Mouse (Mus musculus) midbrain, embryonic 11.5 days (tissue): ENCODE data around the gene Uqcc3. TPM values are rescaled to one million over a fixed set of nuclear protein-coding genes. Genes with fewer than 3 reads are reported as not detected.
"Not testable (repeated sequence)": the region's sequence is repeated elsewhere in the genome, so short reads cannot be mapped to it uniquely, and the experiment has no call there.

Source experiments
- ATAC-seq: fragments of 200-750 bp; cut with Nextera tagmentation; 2 replicates; pipeline ENCODE4 v1.8.0; 2017; ENCODE audit warnings: moderate TSS enrichment, moderate library complexity; ENCODE audit not compliant: low FRiP score
- DNase-seq: peaks from one replicate; pipeline ENCODE4 v3.0.0; 2015; ENCODE audit warnings: low spot score; ENCODE audit errors: missing footprints
- H3K27ac ChIP-seq: fragments of 300-500 bp; sonication (generic); 2 replicates; pipeline ENCODE4 v1.5.1; 2014; ENCODE audit warnings: low read depth, low read length
- H3K27me3 ChIP-seq: fragments of 300-500 bp; sonication (generic); 2 replicates; pipeline ENCODE4 v1.6.1; 2014; ENCODE audit warnings: mild to moderate bottlenecking, low read length, moderate library complexity, mixed read lengths; ENCODE audit not compliant: control insufficient read depth, insufficient read depth
- H3K36me3 ChIP-seq: fragments of 300-500 bp; sonication (generic); 2 replicates; pipeline ENCODE4 v1.6.1; 2014; ENCODE audit warnings: mild to moderate bottlenecking, low read length, moderate library complexity, mixed read lengths; ENCODE audit not compliant: control insufficient read depth, insufficient read depth
- H3K4me1 ChIP-seq: fragments of 300-500 bp; sonication (generic); 2 replicates; pipeline ENCODE4 v1.6.1; 2014; ENCODE audit warnings: low read length; ENCODE audit not compliant: control insufficient read depth, insufficient read depth
- H3K4me2 ChIP-seq: fragments of 300-500 bp; sonication (generic); 2 replicates; pipeline ENCODE4 v1.6.1; 2014; ENCODE audit warnings: mild to moderate bottlenecking, moderate library complexity
- H3K4me3 ChIP-seq: fragments of 300-500 bp; sonication (generic); 2 replicates; pipeline ENCODE4 v1.5.1; 2014; ENCODE audit warnings: low read depth, low read length
- H3K9ac ChIP-seq: fragments of 300-500 bp; sonication (generic); 2 replicates; pipeline ENCODE4 v1.6.1; 2014; ENCODE audit warnings: low read length
- H3K9me3 ChIP-seq: fragments of 300-500 bp; sonication (generic); 2 replicates; pipeline ENCODE4 v1.6.1; 2016; ENCODE audit warnings: low read length; ENCODE audit not compliant: control insufficient read depth
- WGBS: fragments of 180-500 bp; shearing (Covaris S2); extraction: QIAGEN DNeasy Blood & Tissue Kit; methylation state at CpG from one replicate; pipeline ENCODE4 v1.1.7; 2014; 5-methylcytosine and 5-hydroxymethylcytosine counted together
- polyA plus RNA-seq: library from polyadenylated mRNA; unstranded; fragments of >200 nt; fragmentation: Nextera tagmentation; extraction: Ambion mirVana; gene quantifications from 2 replicates; pipeline ENCODE4 v1.2.1, GENCODE M21; 2014

Gene Uqcc3
- polyA plus RNA-seq, 1 experiment from 2014 or later = 59.1 TPM

DNA sequence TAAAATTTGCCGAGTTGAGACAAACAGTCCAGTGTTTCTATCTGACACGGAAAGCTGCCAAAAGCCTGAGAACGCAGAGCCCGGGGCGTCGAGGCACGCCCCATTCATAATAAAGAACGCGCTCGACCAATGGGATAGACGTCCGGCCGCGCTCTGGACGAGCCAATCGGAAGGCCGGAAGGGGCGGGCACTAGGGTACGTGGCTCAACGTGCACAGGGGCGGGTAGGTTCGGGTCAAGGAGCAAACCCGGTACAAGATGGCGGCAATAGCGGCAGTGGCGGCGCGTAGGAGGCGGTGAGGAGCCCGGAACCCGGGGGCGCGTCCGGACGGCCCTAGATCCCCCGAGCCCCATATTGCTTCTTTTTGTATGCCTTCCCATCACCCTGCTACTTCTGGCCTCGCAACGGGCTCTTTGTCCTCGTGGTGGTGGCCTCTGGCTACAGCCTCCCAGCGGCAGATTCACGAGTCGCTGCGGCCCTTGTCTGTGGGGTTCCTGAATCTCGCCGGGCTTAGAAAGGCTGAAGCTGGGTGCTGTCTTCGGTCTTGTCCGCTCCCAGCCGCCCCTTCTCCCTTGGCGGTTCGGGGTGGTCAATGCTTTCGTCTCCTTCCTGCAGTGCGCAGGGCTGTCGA lies 17.3 kb upstream of the Uqcc3 start, which contains the start of gene Ganab:
Gene Ganab (plus strand): TSS at position 207 of the 631 bp plus-strand sequence.
- Histone ChIP-seq H3K9ac (peak within 1 kb of the TSS; percentile 97), H3K4me1 (peaks cover 18% of the 10 kb centered on the region), H3K4me2 (peak within 1 kb of the TSS; percentile 94), H3K9me3 (no peaks in the 10 kb centered on the region), H3K27me3 (no peaks in the 10 kb centered on the region), H3K4me3 (peak within 1 kb of the TSS; percentile 95), H3K36me3 (peaks cover 13% of the 10 kb centered on the region), H3K27ac (peak within 1 kb of the TSS; percentile 50)
- DNase-seq = peak; percentile 98
- WGBS = under 1% methylated on average over 53 of the region's 53 CpGs
- peak; percentile 99 for ATAC-seq

DNA sequence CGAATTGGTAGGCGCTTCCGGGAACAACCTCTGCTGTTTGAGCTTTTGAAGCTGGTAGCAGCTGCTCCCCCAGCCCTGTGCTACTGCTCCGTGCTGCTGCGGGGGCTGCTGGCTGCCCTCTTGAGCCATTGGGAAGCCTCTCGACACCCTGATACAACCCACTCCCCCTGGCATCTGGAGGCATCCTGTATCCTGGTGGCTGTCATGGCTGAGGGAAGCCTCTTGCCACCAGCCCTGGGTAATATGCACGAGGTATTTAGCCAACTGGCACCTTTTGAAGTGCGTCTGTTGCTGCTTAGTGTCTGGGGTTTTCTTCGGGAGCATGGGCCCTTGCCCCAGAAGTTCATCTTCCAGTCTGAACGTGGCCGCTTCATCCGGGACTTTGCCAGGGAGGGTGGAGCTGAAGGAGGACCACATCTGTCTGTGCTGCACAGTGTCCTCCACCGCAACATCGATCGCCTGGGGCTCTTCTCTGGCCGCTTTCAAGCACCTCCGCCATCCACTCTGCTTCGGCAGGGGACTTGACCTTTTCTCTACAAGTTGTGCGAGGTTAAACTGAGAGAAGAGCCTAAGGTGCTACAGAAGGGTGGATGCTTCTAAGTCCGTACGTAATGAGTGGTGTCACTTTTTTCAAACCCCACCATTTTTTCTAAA lies 16.6 kb upstream of the Uqcc3 start:
- Histone ChIP-seq H3K9ac (peak overlapping the region; percentile 32; the same call in 1 of the 2 replicates), H3K27ac (peak overlapping the region; percentile 50), H3K4me3 (peak overlapping the region; percentile 95), H3K4me2 (peak overlapping the region; percentile 49), H3K36me3 (peaks cover 11% of the 10 kb centered on the region), H3K4me1 (peaks cover 18% of the 10 kb centered on the region)
- H3K9me3 ChIP-seq, H3K27me3 ChIP-seq: not testable (repeated sequence)
- 33% methylated on average over 21 of the region's 21 CpGs for WGBS
- ATAC-seq (peak; percentile 71), DNase-seq (peak; percentile 87)

DNA sequence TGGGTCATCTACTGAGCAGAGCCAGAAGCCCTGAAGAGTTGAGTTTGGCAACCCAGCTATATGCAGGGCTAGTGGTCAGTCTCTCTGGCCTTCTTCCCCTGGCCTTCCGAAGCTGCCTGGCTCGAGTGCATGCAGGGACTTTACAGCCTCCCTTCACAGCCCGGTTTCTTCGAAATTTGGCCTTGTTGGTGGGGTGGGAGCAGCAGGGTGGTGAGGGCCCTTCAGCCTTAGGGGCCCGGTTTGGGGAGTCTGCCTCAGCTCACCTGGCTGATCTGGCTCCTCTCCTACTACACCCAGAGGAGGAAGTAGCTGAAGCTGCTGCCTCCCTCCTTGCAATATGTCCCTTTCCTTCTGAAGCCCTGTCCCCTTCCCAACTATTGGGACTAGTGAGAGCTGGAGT lies 15.5 kb upstream of the Uqcc3 start:
- not testable (repeated sequence) for H3K9me3 ChIP-seq, H3K27me3 ChIP-seq, ATAC-seq, DNase-seq, H3K4me3 ChIP-seq, H3K4me2 ChIP-seq, H3K36me3 ChIP-seq, H3K27ac ChIP-seq, H3K9ac ChIP-seq
- peaks cover 18% of the 10 kb centered on the region for H3K4me1 ChIP-seq
- WGBS = 91% methylated on average over 5 of the region's 5 CpGs

DNA sequence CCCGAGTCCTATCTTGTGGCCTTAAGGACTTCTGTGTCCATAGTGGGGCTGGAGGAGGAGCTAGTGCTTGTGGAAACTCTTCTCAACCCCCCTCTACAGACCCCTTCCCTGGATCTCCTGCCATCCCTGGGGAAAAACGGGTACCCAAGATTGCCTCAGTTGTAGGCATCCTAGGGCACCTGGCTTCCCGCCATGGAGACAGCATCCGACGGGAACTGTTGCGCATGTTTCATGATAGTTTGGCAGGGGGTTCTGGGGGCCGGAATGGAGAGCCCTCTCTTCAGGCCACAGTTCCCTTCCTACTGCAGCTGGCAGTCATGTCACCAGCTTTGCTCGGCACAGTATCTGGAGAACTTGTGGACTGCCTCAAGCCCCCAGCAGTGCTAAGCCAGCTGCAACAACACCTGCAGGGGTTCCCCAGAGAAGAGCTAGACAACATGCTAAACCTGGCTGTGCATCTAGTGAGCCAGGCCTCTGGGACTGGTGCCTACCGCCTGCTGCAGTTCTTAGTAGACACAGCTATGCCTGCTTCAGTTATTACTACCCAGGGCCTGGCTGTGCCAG lies 14.8 kb upstream of the Uqcc3 start:
- no peak overlapping the region for H3K4me3 ChIP-seq
- no peaks in the 10 kb centered on the region for H3K9me3 ChIP-seq
- peaks cover 18% of the 10 kb centered on the region for H3K4me1 ChIP-seq
- no peak overlapping the region for H3K4me2 ChIP-seq
- no peak overlapping the region for H3K27ac ChIP-seq
- WGBS = 91% methylated on average over 9 of the region's 9 CpGs
- peaks cover 9% of the 10 kb centered on the region for H3K36me3 ChIP-seq
- ATAC-seq (no peak), DNase-seq (no peak)
- H3K9ac ChIP-seq = no peak overlapping the region
- no peaks in the 10 kb centered on the region for H3K27me3 ChIP-seq

DNA sequence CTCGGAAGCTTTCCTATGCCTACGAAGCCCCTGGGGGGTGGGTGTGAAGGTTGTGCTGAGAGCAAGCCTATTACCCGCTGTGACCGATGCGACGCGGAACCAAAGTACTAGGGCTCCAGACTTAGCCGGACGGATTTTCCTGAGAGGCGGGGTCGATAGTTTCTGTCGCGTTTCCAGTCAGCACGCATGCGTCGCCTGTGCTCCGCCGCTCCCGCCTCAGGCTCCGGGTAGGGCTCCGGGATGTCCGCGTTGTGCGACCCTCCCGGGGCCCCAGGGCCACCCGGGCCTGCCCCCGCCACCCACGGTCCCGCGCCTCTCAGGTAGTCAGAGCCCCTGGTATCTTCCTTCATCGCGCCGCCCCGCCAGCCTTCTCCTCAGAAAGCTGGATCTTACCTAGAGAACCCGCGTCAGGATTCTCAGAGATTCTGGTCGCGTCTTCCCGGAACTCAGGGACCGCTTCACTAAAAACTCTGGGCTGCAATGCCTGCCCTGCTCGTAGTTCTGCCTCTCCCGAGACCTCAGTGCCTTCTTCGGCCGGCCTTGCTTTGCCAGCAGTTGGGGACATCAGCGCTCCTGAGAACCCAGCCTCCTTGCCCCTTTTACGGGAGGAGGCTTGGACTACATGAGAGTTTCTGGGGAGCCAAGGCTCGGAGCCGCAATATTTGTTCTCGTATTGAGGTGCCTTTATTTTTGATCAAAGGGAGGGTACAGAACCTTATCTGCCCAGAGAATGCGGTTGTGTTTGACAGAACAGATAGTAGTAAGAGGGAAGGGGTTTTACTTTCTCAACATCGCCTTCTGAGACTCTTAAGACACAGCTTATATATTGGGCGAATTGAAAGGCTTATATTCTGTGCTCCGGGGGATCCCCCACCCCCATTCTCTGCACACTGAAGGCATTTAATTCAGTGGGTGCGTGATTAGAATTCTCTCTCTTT lies 12.4 kb upstream of the Uqcc3 start, which contains the start of gene Ints5:
Gene Ints5 (plus strand): TSS at position 177 of the 938 bp plus-strand sequence.
- Histone ChIP-seq H3K27me3 (no peaks in the 10 kb centered on the region), H3K4me2 (peak within 1 kb of the TSS; percentile 74), H3K4me1 (peaks cover 15% of the 10 kb centered on the region), H3K9ac (peak within 1 kb of the TSS; percentile 87), H3K4me3 (peak within 1 kb of the TSS; percentile 87), H3K36me3 (peaks cover 9% of the 10 kb centered on the region), H3K9me3 (no peaks in the 10 kb centered on the region), H3K27ac (peak within 1 kb of the TSS; percentile 80)
- 4% methylated on average over 54 of the region's 54 CpGs for WGBS
- peak; percentile 98 for DNase-seq
- ATAC-seq = peak; percentile 65

DNA sequence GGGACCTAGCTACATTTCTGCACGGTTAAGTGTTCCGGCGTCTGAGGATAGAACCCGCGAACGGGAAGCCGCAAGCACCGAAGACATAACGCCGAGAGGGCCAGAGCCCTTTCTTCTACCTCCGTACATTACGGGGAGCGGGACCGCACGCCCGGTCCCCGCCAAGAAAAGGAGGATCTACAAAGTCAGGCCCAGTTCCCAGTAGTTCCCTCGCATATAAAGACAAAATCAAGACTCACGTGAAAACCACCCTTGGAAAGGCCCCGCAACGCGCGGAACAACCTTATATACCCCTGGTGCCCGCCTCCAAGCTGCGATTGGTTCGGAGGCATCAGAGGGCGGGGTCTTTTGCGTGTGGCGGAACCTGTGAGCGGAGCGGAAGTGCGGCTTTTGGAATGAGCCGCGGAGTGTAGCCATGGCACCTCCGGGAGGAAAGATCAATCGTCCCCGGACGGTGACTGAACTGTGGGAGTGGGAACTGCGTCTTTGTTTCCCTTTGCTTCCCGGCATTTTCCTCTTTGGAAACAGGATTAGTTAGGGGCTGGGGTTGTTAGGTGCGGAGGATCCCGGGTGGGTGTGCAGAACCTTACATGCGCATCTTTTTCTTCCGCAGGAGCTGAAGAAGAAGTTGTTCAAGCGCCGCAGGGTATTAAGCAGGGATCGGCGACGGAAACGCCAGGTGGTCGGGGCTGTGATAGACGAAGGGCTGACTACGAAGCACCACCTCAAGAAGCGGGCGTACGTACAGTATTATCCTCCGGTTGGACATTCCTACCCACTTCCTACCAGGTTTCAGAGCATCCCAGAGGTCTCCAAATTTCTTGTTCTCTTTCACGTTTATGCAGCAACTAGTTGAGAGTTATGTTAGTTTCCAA lies 8.0 kb upstream of the Uqcc3 start, which contains the start of the genes 1810009A15Rik and Gm49416:
Gene 1810009A15Rik (plus strand): TSS at position 343 of the 875 bp plus-strand sequence.
Gene Gm49416 (plus strand): TSS at position 416 of the 875 bp plus-strand sequence.
- no peaks in the 10 kb centered on the region for H3K27me3 ChIP-seq
- peak within 1 kb of the TSS; percentile 74 for H3K27ac ChIP-seq
- peaks cover 2% of the 10 kb centered on the region; the same call in 1 of the 2 replicates for H3K36me3 ChIP-seq
- H3K4me2 ChIP-seq = peak within 1 kb of the TSS; percentile 88
- peaks cover 13% of the 10 kb centered on the region for H3K4me1 ChIP-seq
- WGBS = under 1% methylated on average over 58 of the region's 58 CpGs
- H3K4me3 ChIP-seq = peak within 1 kb of the TSS; percentile 59
- no peaks in the 10 kb centered on the region for H3K9me3 ChIP-seq
- ATAC-seq (peak; percentile 94), DNase-seq (peak; percentile 99)
- peak within 1 kb of the TSS; percentile 93 for H3K9ac ChIP-seq

DNA sequence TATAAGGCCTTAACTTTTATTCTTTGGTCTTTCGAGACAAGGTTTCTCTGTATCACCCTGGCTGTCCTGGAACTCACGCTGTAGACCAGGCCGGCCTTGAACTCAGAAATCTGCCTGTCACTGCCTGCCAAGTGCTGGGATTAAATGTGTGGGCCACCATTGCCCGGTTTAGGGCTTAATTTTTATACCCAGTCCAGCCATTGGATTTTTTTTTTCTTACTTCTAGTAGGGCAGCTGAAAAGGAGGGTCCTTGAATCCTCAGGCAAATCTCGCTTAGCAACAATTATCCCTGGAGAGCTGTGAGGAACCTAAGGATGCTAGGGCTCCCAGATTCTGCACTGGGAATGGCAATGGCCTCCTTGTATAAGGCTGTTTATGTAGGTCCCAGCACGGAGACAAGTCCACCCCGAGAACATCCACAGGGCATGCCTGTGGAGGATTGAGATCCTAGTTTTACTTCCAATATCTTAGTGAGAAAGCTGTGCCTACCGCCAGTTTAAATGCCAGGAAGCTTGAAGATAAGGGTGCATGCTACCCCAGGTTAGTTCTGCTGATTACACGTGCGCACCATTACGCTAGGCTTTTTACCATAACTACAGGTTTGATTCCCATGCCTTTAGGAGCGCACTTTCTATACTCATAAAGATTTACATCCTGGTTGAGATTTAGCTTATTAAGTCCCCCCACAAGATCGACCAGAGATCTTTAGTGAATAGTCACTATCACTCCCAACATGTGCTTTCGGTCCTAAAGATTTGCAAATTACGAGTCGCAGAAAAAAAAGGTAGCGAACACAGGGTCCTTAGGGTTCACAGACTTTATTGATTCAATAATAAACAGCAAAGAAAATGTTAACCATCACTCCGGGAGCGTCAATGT lies 7.1 kb upstream of the Uqcc3 start:
- H3K27ac ChIP-seq = peak overlapping the region; percentile 37; the same call in 1 of the 2 replicates
- H3K4me1 ChIP-seq = peaks cover 10% of the 10 kb centered on the region
- H3K9ac ChIP-seq = peak overlapping the region; percentile 93
- H3K9me3 ChIP-seq = no peaks in the 10 kb centered on the region
- WGBS = 13% methylated on average over 19 of the region's 19 CpGs
- ATAC-seq = no peak
- no peaks in the 10 kb centered on the region for H3K27me3 ChIP-seq
- H3K36me3 ChIP-seq = peaks cover 2% of the 10 kb centered on the region; the same call in 1 of the 2 replicates
- peak overlapping the region; percentile 88 for H3K4me2 ChIP-seq
- DNase-seq = peak; percentile 90
- peak overlapping the region; percentile 59 for H3K4me3 ChIP-seq
